Mouse (Mus musculus): ENCODE measurements at regions not wholly inside any gene's neighbourhood (a gene's known extent, or its start where the extent isn't known, plus 50 kb on each side); places are given as distances from the start of the nearest gene placed in this dataset.
"Not testable (repeated sequence)": the region's sequence is repeated elsewhere in the genome, so short reads cannot be mapped to it uniquely, and the experiment has no call there.

DNA sequence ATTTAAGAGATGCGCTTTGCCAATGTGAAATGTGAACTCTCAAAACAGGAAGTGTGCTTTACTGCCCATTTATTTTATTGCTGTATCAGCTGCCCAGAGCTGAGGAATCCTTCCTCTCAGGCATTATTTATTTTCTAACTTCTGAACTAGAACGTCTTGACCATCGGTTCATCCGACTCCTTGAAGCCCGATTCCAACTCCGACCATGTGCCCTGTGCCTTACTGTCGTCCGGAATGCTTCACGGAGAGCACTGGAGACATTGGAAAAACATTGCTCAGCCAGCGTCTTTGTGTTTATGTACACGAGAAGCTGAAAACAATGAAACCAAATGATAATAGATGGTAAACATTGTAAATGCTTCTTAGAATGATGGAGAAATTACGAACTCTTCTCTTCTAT is 145.7 kb downstream of the Rdh14 start:
- ATAC-seq (ENCODE audit: insufficient number of reproducible peaks, insufficient read depth, low FRiP score, low read depth), result no peak
- Histone ChIP-seq H3K4me1 (ENCODE audit: control insufficient read depth in 2 of 2, insufficient read depth in 2 of 2, low read length in 2 of 2) (no peaks in the 10 kb centered on the region), H3K27ac (replicated peaks in 1 of 2; ENCODE audit: control insufficient read depth in 1 of 2, insufficient read depth in 1 of 2, low read depth in 2 of 2, low read length in 2 of 2) (no peak overlapping the region), H3K36me3 (ENCODE audit: control insufficient read depth, insufficient read depth, low read length) (no peaks in the 10 kb centered on the region), H3K9ac (ENCODE audit: low read length) (no peak overlapping the region), H3K4me2 (ENCODE audit: low read length) (no peak overlapping the region), H3K4me3 (ENCODE audit: control insufficient read depth in 1 of 2, insufficient read depth in 1 of 2, low read depth in 1 of 2, low read length in 2 of 2) (no peak overlapping the region), H3K9me3 (ENCODE audit: control insufficient read depth, low read length) (no peaks in the 10 kb centered on the region), H3K27me3 (ENCODE audit: control insufficient read depth, insufficient read depth, low read length) (no peaks in the 10 kb centered on the region)
- 82% methylated on average over 12 of the region's 12 CpGs for WGBS

DNA sequence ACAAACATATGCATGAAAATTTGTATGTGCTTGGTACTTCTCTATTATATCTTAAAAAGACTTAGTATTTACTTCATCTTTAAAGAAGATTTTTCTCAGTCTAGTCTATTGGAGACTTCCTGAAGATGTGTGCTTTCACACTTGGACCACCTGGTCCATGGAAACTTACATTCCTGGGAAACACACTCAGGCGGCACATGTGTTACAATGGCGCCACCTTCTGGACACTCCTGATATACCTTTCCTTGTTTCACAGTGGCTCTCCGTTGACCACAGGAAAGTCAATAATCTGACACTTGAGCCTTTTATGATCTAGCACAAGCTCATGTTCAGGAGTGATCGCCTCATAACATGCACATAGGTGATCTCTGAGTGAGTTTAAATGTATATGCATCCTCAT is 146.5 kb downstream of the Rdh14 start:
- Histone ChIP-seq H3K27me3 (ENCODE audit: control insufficient read depth, insufficient read depth, low read length) (no peaks in the 10 kb centered on the region), H3K9ac (ENCODE audit: low read length) (no peak overlapping the region), H3K4me1 (ENCODE audit: control insufficient read depth in 2 of 2, insufficient read depth in 2 of 2, low read length in 2 of 2) (no peaks in the 10 kb centered on the region), H3K9me3 (ENCODE audit: control insufficient read depth, low read length) (no peaks in the 10 kb centered on the region), H3K27ac (replicated peaks in 1 of 2; ENCODE audit: control insufficient read depth in 1 of 2, insufficient read depth in 1 of 2, low read depth in 2 of 2, low read length in 2 of 2) (no peak overlapping the region), H3K4me3 (ENCODE audit: control insufficient read depth in 1 of 2, insufficient read depth in 1 of 2, low read depth in 1 of 2, low read length in 2 of 2) (no peak overlapping the region), H3K36me3 (ENCODE audit: control insufficient read depth, insufficient read depth, low read length) (no peaks in the 10 kb centered on the region), H3K4me2 (ENCODE audit: low read length) (no peak overlapping the region)
- 2% methylated on average over 4 of the region's 4 CpGs for WGBS
- no peak for ATAC-seq (ENCODE audit: insufficient number of reproducible peaks, insufficient read depth, low FRiP score, low read depth)

DNA sequence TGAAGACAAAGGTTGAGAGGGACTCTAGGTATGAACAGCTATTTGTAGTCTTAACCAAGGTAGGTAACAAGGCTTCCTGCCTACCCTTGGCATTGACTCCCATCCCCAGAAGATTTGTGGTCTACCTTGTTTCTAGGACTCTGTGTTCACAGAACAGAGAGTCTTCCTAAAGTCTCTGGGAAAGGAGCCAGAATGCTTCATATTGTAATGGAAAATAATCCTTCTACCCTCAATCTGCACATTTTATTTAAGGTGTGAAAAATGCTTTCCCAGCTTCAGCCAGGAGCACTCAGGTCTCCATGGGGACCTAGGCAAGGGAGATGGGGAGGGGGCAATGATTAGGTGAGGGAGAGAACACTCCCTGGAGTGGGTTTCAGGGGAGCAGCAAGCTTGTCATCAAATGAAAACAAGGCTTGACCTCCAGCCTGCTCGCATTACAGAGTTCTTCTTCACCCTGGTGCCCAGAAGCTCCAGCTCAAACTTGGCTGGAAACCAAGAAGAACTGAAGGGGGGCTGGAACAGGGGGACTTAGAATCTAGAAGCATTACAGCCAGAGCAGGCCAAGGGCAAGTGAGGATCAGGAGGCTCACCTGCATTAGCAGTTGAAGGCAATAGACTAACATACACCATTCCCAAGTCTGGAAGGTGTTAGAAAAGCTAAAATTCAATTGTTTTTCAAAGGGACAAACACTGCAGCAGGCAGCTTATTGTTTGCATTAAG is 159.1 kb downstream of the Rdh14 start:
- Histone ChIP-seq H3K9ac (ENCODE audit: low read length) (no peak overlapping the region), H3K9me3 (ENCODE audit: control insufficient read depth, low read length) (peaks cover 2% of the 10 kb centered on the region; the same call in 1 of the 2 replicates), H3K4me2 (ENCODE audit: low read length) (no peak overlapping the region), H3K36me3 (ENCODE audit: control insufficient read depth, insufficient read depth, low read length) (no peaks in the 10 kb centered on the region), H3K4me1 (ENCODE audit: control insufficient read depth in 2 of 2, insufficient read depth in 2 of 2, low read length in 2 of 2) (no peaks in the 10 kb centered on the region), H3K27ac (replicated peaks in 1 of 2; ENCODE audit: control insufficient read depth in 1 of 2, insufficient read depth in 1 of 2, low read depth in 2 of 2, low read length in 2 of 2) (no peak overlapping the region), H3K27me3 (ENCODE audit: control insufficient read depth, insufficient read depth, low read length) (no peaks in the 10 kb centered on the region), H3K4me3 (ENCODE audit: control insufficient read depth in 1 of 2, insufficient read depth in 1 of 2, low read depth in 1 of 2, low read length in 2 of 2) (no peak overlapping the region)
- 24% methylated on average over 1 of the region's 1 CpGs for WGBS
- no peak for ATAC-seq (ENCODE audit: insufficient number of reproducible peaks, insufficient read depth, low FRiP score, low read depth)

DNA sequence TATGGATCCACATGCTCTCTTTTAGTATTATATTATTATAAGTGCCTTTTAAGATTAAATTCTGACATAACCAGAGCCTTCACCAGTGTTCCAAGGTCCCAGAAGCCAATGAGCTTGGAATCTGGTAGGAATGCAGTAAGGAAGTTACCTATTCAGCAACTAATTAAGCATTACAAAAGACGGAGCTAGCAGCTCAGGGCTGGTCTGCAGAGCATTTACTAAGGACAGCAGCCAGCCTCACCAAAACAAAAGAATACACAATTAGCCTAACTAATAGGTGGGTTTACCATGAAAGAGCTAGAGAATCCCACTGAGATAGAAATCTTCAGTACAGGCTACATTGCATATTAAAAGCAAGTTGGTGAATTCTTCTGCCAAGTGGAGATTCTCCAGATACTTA is 164.1 kb downstream of the Rdh14 start:
- ATAC-seq (ENCODE audit: insufficient number of reproducible peaks, insufficient read depth, low FRiP score, low read depth); H3K4me2 ChIP-seq (ENCODE audit: low read length); H3K9me3 ChIP-seq (ENCODE audit: control insufficient read depth, low read length); H3K4me3 ChIP-seq (ENCODE audit: control insufficient read depth in 1 of 2, insufficient read depth in 1 of 2, low read depth in 1 of 2, low read length in 2 of 2); H3K9ac ChIP-seq (ENCODE audit: low read length); H3K36me3 ChIP-seq (ENCODE audit: control insufficient read depth, insufficient read depth, low read length); H3K4me1 ChIP-seq (ENCODE audit: control insufficient read depth in 2 of 2, insufficient read depth in 2 of 2, low read length in 2 of 2); H3K27me3 ChIP-seq (ENCODE audit: control insufficient read depth, insufficient read depth, low read length); H3K27ac ChIP-seq (replicated peaks in 1 of 2; ENCODE audit: control insufficient read depth in 1 of 2, insufficient read depth in 1 of 2, low read depth in 2 of 2, low read length in 2 of 2): not testable (repeated sequence)
- WGBS, result 71% methylated on average over 1 of the region's 1 CpGs

DNA sequence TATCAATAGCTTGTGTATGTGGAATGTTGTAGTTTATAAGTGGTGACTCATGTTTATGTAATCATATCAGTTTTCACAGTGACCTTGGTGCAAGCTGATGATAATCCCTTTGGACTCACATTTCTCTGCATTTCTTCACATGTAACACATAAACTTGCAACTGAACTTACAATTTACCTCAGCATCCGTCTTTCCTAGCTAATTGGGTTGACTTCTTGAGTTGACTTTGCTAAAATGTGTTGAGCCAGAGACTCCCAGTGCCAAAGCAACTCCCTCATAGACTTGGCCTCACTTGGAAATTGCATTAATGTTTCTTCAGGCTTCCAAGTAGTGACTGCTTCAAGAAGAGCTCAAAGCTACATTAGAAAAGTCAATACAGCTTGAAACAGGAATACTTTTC is 172.4 kb downstream of the Rdh14 start:
- Histone ChIP-seq H3K27me3 (ENCODE audit: control insufficient read depth, insufficient read depth, low read length) (no peaks in the 10 kb centered on the region), H3K4me3 (ENCODE audit: control insufficient read depth in 1 of 2, insufficient read depth in 1 of 2, low read depth in 1 of 2, low read length in 2 of 2) (no peak overlapping the region), H3K36me3 (ENCODE audit: control insufficient read depth, insufficient read depth, low read length) (no peaks in the 10 kb centered on the region), H3K27ac (replicated peaks in 1 of 2; ENCODE audit: control insufficient read depth in 1 of 2, insufficient read depth in 1 of 2, low read depth in 2 of 2, low read length in 2 of 2) (no peak overlapping the region), H3K9me3 (ENCODE audit: control insufficient read depth, low read length) (no peaks in the 10 kb centered on the region), H3K4me2 (ENCODE audit: low read length) (no peak overlapping the region), H3K9ac (ENCODE audit: low read length) (no peak overlapping the region), H3K4me1 (ENCODE audit: control insufficient read depth in 2 of 2, insufficient read depth in 2 of 2, low read length in 2 of 2) (peaks cover 0 to 5% of the 10 kb centered on the region in 2 experiments; a peak in 1 of 4 replicates)
- no peak for ATAC-seq (ENCODE audit: insufficient number of reproducible peaks, insufficient read depth, low FRiP score, low read depth)
- 49% methylated on average over 1 of the region's 1 CpGs for WGBS

DNA sequence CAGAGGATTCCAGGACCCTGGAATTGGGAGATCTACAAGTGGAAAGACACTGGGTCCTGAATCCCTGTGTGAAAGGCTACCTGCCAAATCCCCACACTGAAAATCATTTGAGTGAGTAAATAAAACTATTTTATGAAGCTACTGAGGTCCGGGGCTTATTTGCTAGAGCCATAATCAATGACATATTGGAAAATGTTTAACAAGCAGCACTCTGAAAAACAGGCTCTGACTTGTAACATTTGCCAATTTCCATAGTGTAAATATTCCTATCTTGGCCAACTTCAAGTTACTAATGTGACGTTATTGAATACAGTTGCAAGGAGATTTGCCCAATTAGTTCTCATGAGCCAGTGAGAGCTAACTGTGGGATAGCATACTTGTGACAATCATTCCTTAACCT is 177.3 kb downstream of the Rdh14 start:
- 80% methylated on average over 2 of the region's 2 CpGs for WGBS
- Histone ChIP-seq H3K27me3 (ENCODE audit: control insufficient read depth, insufficient read depth, low read length) (no peaks in the 10 kb centered on the region), H3K36me3 (ENCODE audit: control insufficient read depth, insufficient read depth, low read length) (no peaks in the 10 kb centered on the region), H3K4me3 (ENCODE audit: control insufficient read depth in 1 of 2, insufficient read depth in 1 of 2, low read depth in 1 of 2, low read length in 2 of 2) (no peak overlapping the region), H3K4me2 (ENCODE audit: low read length) (no peak overlapping the region), H3K4me1 (ENCODE audit: control insufficient read depth in 2 of 2, insufficient read depth in 2 of 2, low read length in 2 of 2) (peaks cover 0 to under 1% of the 10 kb centered on the region in 2 experiments; a peak in 1 of 4 replicates), H3K9ac (ENCODE audit: low read length) (no peak overlapping the region), H3K9me3 (ENCODE audit: control insufficient read depth, low read length) (no peaks in the 10 kb centered on the region), H3K27ac (replicated peaks in 1 of 2; ENCODE audit: control insufficient read depth in 1 of 2, insufficient read depth in 1 of 2, low read depth in 2 of 2, low read length in 2 of 2) (no peak overlapping the region)
- no peak for ATAC-seq (ENCODE audit: insufficient number of reproducible peaks, insufficient read depth, low FRiP score, low read depth)

DNA sequence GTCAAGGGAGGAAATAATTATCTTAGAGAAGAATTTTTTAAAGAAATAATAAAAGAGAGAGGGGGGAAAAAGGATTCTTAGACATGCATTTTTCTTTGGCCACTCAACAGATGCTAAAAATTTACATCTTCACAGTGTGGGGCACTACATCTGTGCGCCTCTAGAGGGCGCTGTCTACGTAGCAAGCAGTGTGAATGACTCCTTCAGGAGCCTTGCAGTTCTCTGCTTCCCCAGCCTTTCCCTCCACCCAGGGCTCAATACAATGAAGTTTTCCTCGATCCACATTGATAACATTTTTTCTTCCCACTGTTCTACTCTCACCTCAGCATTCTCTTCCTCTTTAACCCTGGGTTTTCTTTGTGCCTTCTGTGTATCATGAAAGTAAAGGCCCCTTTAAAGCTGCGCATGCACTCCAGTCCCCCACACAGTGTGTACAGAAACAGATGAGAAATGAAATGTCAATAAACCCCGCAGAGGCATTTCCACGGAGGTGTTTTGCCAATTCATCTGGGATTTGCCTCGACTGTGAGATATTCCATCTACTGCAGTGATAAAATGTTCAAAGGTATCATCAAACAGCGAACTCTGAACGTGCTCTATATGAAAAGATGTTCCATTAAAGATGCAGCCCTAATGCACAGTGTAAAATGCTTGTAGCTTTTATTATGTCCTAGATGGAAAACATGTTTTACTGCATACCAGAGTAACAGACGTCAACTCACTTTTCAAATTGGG is 181.2 kb downstream of the Rdh14 start:
- Histone ChIP-seq H3K27me3 (ENCODE audit: control insufficient read depth, insufficient read depth, low read length) (no peaks in the 10 kb centered on the region), H3K9me3 (ENCODE audit: control insufficient read depth, low read length) (no peaks in the 10 kb centered on the region), H3K4me2 (ENCODE audit: low read length) (no peak overlapping the region), H3K4me3 (ENCODE audit: control insufficient read depth in 1 of 2, insufficient read depth in 1 of 2, low read depth in 1 of 2, low read length in 2 of 2) (no peak overlapping the region), H3K27ac (replicated peaks in 1 of 2; ENCODE audit: control insufficient read depth in 1 of 2, insufficient read depth in 1 of 2, low read depth in 2 of 2, low read length in 2 of 2) (no peak overlapping the region), H3K9ac (ENCODE audit: low read length) (no peak overlapping the region), H3K36me3 (ENCODE audit: control insufficient read depth, insufficient read depth, low read length) (no peaks in the 10 kb centered on the region), H3K4me1 (ENCODE audit: control insufficient read depth in 2 of 2, insufficient read depth in 2 of 2, low read length in 2 of 2) (no peaks in the 10 kb centered on the region)
- WGBS, result 52% methylated on average over 11 of the region's 11 CpGs
- ATAC-seq (ENCODE audit: insufficient number of reproducible peaks, insufficient read depth, low FRiP score, low read depth), result no peak

DNA sequence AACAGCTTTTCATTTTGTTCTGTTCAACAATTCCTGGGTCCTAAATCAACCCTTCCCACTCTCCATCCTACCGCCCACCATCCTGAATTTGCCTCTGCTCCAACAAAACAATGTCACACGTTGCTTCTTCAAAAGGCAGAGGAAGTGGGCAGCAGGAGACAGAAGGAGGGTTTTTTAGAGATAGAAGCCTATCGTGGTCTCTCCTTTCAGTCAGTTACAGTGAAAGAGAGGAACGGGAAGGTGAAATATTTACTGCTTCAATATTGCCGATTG is 181.7 kb downstream of the Rdh14 start:
- Histone ChIP-seq H3K27me3 (ENCODE audit: control insufficient read depth, insufficient read depth, low read length) (no peaks in the 10 kb centered on the region), H3K4me2 (ENCODE audit: low read length) (no peak overlapping the region), H3K9ac (ENCODE audit: low read length) (no peak overlapping the region), H3K4me1 (ENCODE audit: control insufficient read depth in 2 of 2, insufficient read depth in 2 of 2, low read length in 2 of 2) (no peaks in the 10 kb centered on the region), H3K9me3 (ENCODE audit: control insufficient read depth, low read length) (no peaks in the 10 kb centered on the region), H3K4me3 (ENCODE audit: control insufficient read depth in 1 of 2, insufficient read depth in 1 of 2, low read depth in 1 of 2, low read length in 2 of 2) (no peak overlapping the region), H3K27ac (replicated peaks in 1 of 2; ENCODE audit: control insufficient read depth in 1 of 2, insufficient read depth in 1 of 2, low read depth in 2 of 2, low read length in 2 of 2) (no peak overlapping the region), H3K36me3 (ENCODE audit: control insufficient read depth, insufficient read depth, low read length) (no peaks in the 10 kb centered on the region)
- 57% methylated on average over 5 of the region's 5 CpGs for WGBS
- no peak for ATAC-seq (ENCODE audit: insufficient number of reproducible peaks, insufficient read depth, low FRiP score, low read depth)
